Mouse (Mus musculus) spleen, postnatal 14 days (tissue): ENCODE measurements around the gene Gypa.
A peak's percentile ranks its signal among the peaks of the same experiment; 100 is the strongest.

ENCODE experiments used
- DNase-seq, 2 experiments: peaks; one replicate each; pipeline ENCODE4 v3.0.0; 2021 to 2022; ENCODE audit warnings: low spot score in 2 of 2

The Gypa gene

DNA sequence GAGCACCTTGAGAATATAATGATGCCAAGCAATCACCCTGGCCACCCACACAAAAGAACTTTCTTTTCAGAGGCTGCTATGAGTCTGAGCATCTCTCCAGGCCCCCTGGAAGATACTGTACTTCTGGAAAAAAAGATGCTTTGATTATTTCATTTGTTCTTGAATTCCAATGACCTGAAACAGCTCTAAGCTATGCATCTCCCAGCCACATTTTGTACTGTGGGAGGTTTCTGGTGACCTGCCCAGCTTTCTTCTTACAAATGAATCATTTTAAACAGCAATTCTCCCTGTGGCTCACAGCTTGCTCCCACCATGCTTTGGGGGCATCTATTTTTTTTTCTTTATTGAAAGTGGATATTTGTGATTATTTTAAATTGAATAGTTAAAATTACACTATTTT, 56.9 kb downstream of the Gypa start:
- no peak for DNase-seq

DNA sequence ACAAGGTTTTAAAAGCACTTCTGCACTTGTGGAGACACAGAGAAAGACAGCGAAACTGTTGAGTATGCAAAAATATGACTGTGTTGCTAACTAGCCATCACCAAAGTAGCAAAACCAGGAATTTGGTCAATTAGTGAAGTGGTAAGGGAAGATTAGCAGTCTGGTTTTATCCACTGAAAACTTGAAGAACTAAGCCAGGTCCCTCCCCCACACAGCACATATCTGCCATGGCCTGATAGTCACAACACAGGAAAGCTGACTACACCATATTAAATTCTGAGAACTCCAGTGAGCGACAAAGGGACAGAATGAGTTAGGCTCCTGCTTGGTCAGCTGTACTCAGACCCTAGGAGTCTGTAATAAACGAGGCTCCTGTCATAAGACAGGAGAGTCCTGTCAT, 57.7 kb downstream of the Gypa start:
- peak in 1 of 2 experiments; percentile 3 for DNase-seq

DNA sequence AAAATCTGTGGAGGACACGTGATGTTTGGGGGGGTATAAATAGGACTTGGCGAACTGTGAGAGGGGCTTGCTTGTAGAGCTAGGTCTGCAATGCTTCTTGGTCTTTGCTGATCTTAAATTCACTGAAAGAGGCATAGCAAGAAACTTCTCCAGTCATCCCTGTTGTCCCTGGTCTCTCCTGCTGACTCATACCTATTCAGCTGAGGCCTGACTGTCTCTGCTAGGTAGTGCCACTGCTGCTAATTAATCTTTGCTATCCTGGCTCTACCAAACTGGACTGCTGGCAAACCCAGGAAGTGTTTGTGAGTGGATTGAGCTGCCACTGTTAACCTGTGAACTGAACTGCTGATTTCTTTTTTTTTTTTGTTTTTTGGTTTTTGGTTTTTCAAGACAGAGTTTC, 61.4 kb downstream of the Gypa start:
- no peak for DNase-seq
